Mouse (Mus musculus) heart, postnatal 25 days (tissue): ENCODE results near the gene Trafd1. TPM values are rescaled to one million over a fixed set of nuclear protein-coding genes. Genes with fewer than 3 reads are reported as not detected.
"Not testable (repeated sequence)": the region's sequence is repeated elsewhere in the genome, so short reads cannot be mapped to it uniquely, and the experiment has no call there.

ENCODE experiments used
- DNase-seq: peaks from one replicate; pipeline ENCODE4 v3.0.0; 2022; ENCODE audit warnings: low spot score
- intact Hi-C: fragments of 180-260 bp; cut with DNase I; formaldehyde crosslinking; loops from one replicate; pipeline ENCODE4 v1.15.1; 2025
- total RNA-seq, 2 experiments: library from RNA; stranded (reverse); gene quantifications; 2 replicates each; pipeline ENCODE4 v1.2.3; 2021

The Trafd1 gene
- total RNA-seq, 2 experiments from 2014 or later = 48.1 to 51.3 TPM

DNA sequence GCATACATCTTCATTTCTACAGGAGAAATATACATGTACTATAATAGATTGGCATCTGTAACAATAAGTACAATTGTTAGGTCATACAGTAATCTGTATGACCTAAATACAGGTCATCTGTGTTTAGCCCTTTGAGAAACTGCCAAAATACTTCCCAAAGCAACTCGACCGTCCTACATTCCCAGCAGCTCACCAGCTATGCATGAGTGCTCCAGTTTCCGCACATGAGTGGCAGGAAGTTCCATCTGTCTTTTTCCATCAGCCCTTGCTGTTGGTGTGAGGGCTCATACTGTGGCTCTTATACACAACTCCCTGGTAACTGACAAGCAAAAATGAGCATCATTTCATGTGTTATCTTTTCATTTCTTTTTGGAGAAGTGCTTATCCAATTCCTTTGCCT is 49.4 kb downstream of the Trafd1 start:
- intact Hi-C loops = no loop called here
- no peak for DNase-seq

DNA sequence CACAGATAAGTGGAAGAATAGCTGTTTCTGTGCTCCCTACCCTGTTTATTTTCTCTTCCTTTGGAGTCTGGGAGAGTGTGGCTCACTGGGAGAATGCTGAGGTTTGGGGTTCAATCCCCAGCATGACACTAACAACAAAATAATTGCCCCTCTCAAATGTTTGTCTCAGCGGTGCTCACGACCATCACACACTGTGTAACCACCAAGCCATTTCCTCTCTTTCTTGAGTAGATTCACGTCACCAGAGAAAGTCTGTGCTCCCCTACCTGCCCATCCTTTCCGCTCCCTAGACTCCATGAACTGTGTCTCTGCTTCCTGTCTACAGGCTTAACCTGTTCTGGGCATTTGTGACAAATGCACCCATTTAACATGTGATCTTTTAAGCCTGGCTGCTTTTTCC is 50.0 kb downstream of the Trafd1 start:
- intact Hi-C loops = no loop called here

DNA sequence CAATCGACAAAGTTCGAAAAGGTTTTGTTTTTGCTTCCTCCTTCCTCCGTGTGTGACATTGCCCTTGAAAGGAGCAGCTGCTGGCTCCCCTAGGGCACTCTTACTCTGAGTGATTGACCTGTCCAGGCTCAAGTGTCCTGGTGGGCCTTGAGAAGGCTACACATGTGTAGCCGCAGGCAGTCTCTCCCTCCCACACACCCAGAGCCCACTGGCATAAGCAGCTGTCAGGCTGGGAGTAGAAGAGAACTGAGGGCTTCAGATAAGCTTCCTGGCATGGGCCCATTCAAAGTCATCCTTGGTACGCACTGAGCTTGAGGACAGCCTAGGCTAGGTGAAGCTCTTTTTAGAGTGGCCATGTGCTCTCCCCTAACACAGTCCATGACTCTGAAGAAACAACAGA is 51.0 kb downstream of the Trafd1 start:
- DNase-seq = no peak
- intact Hi-C loops = no loop called here

More for the DNA sequence above, 50.0 kb downstream of the Trafd1 start:
- no peak for DNase-seq

GRCm38 (mm10) chr5:121333976-121334375 is 51.5 kb downstream of the Trafd1 start:
- DNase-seq = no peak
- intact Hi-C loops = no loop called here

DNA sequence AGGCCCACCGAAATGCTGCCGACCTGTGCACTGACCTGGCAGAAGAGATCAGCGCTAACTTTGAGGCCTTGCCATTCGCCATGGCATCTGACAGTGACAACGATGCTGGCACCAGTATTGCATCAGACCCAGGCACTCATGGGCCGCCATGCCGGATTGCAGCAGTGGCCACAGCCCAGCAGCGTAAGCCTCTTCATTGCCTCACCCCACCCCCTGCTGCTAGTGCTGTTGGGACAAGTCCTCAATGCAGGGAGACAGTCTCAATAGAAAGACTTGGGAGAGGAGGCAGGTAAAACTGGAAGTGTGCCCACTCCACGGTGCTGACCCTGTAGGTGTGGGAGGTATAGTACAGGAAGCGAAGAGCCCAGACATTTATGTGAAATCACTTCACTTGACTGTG is 53.7 kb downstream of the Trafd1 start:
- DNase-seq = no peak
- intact Hi-C loops = no loop called here

DNA sequence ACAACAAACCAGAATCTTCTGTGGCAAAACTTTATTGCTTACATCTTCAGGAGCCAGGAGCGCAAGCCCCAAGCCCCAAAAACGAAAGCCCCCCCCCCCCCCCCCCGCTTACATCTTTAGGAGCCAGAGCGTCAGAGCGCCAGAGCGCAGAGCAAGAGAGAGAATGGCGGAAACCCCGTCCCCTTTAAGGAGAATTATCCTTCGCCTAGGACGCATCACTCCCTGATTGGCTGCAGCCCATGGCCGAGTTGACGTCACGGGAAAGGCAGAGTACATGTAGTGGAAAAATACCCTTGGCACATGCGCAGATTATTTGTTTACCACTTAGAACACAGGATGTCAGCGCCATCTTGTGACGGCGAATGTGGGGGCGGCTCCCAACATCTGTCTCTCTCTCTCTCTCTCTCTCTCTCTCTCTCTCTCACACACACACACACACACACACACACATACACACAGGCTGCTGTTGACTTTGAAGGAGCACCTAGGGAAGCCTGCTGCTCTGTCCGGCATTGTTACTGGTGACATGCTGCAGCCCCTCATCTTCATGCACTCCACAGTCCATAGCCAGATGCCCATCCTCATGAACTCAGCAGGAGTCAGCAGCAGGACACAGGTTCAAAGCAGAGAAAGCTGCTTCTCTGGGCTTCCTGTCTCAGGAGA is 55.1 kb downstream of the Trafd1 start:
- intact Hi-C loops, DNase-seq: not testable (repeated sequence)

GRCm38 (mm10) chr5:121329333-121330058 is 55.9 kb downstream of the Trafd1 start:
- intact Hi-C loops = no loop called here
- DNase-seq = no peak

DNA sequence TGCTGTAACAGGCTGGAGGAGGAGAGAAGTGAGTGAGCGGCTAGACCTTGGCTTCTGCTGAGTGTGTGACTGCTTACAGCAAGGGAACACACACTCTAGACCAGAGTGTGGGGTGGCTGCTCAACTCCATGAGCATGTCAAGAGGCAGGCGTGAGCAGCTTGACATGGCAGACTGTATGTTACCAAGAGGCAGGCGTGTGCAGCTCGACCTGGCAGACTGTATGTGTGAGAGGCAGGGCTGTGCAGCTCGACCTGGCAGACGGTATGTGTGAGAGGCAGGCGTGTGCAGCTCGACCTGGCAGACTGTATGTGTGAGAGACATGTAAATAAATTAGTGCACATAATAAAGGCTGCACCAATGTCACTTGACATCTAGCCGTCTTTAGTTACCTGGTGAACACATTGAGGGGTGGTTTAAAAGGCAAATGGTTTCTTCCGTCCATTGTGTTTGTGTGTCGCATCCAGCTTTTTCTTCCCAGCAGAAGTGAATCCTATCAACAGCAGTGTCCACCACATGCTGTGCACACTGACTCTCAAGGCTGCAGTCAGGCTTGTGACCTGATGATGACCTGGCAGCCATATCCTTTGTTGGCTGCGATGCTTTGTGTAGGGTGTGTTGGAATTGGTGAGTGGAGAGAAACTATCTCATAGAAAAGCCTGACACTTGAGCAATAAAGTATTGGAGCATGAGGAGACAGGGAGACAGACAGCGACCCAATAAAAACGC is 59.2 kb downstream of the Trafd1 start:
- intact Hi-C loops = no loop called here
- DNase-seq = no peak

Other genes starting within 250 kb of the Trafd1 start
- 100 to 1,000 TPM; 175 to 181 TPM for gene Ptpn11, start 194.2 kb downstream of the Trafd1 start, total RNA-seq
- 100 to 1,000 TPM; 521 to 551 TPM for gene Rpl6, start 181.2 kb downstream of the Trafd1 start, total RNA-seq
- gene Hectd4, start 165.4 kb downstream of the Trafd1 start, total RNA-seq = 10 to 100 TPM; 19.3 to 23.0 TPM
- 10 to 100 TPM; 19.9 TPM for gene Naa25, start 12.3 kb upstream of the Trafd1 start, total RNA-seq
- gene Tmem116, start 66.3 kb upstream of the Trafd1 start, total RNA-seq = 10 to 100 TPM in 1 of 2 experiments, 1 to 10 TPM in 1; 8.2 to 10.1 TPM
- 10 to 100 TPM; 83.2 to 84.7 TPM for gene Erp29, start 66.9 kb upstream of the Trafd1 start, total RNA-seq
- gene Adam1b, start 117.8 kb upstream of the Trafd1 start, total RNA-seq = not detected
- gene Adam1a, start 159.8 kb upstream of the Trafd1 start, total RNA-seq = 1 to 10 TPM; 1.8 to 2.4 TPM
- gene Gm42878, start 159.8 kb upstream of the Trafd1 start, total RNA-seq = not detected
- gene Mapkapk5, start 160.3 kb upstream of the Trafd1 start, total RNA-seq = 10 to 100 TPM; 70.2 to 77.1 TPM
- gene Aldh2, start 208.2 kb upstream of the Trafd1 start, total RNA-seq = 100 to 1,000 TPM; 247 TPM
- 10 to 100 TPM; 54.1 to 60.7 TPM for gene Acad12, start 233.3 kb upstream of the Trafd1 start, total RNA-seq